Mouse (Mus musculus) stomach, embryonic 14.5 days (tissue): Measurements from ENCODE around the gene Gm4969. TPM values are rescaled to one million over a fixed set of nuclear protein-coding genes. Genes with fewer than 3 reads are reported as not detected.

Experiments used
- ATAC-seq: fragments of 200-750 bp; cut with Nextera tagmentation; 2 replicates; pipeline ENCODE4 v1.8.0; 2017; ENCODE audit warnings: low read depth, moderate TSS enrichment; ENCODE audit not compliant: insufficient number of reproducible peaks, insufficient read depth, low FRiP score
- H3K27ac ChIP-seq: fragments of 300-500 bp; sonication (generic); 2 replicates; pipeline ENCODE4 v1.5.1; 2014; ENCODE audit warnings: mild to moderate bottlenecking, low read length, moderate library complexity, mixed read lengths
- H3K27me3 ChIP-seq: fragments of 300-500 bp; sonication (generic); 2 replicates; pipeline ENCODE4 v1.6.1; 2014; ENCODE audit warnings: low read length, control low read depth, mixed read lengths; ENCODE audit not compliant: control insufficient read depth, insufficient read depth
- H3K36me3 ChIP-seq: fragments of 300-500 bp; sonication (generic); 2 replicates; pipeline ENCODE4 v1.6.1; 2014; ENCODE audit warnings: mild to moderate bottlenecking, control low read depth, low read length, moderate library complexity, mixed read lengths; ENCODE audit not compliant: control insufficient read depth, insufficient read depth
- H3K4me1 ChIP-seq: fragments of 300-500 bp; sonication (generic); 2 replicates; pipeline ENCODE4 v1.6.1; 2014; ENCODE audit warnings: low read length, control low read depth, mixed read lengths; ENCODE audit not compliant: control insufficient read depth, insufficient read depth
- H3K4me2 ChIP-seq: fragments of 300-500 bp; sonication (generic); replicated peaks from 2 replicates; pipeline ENCODE4 v1.6.1; 2014; ENCODE audit warnings: low read depth, low read length, control low read depth
- H3K4me3 ChIP-seq: fragments of 300-500 bp; sonication (generic); 2 replicates; pipeline ENCODE4 v1.5.1; 2014; ENCODE audit warnings: low read depth, low read length, control low read depth
- H3K9ac ChIP-seq: fragments of 300-500 bp; sonication (generic); replicated peaks from 2 replicates; pipeline ENCODE4 v1.6.1; 2014; ENCODE audit warnings: low read depth, mild to moderate bottlenecking, control low read depth, low read length, moderate library complexity, mixed read lengths
- H3K9me3 ChIP-seq: fragments of 300-500 bp; sonication (generic); 2 replicates; pipeline ENCODE4 v1.6.1; 2016; ENCODE audit warnings: low read depth, low read length, control low read depth; ENCODE audit not compliant: control insufficient read depth
- WGBS: fragments of 180-500 bp; shearing (Covaris S2); extraction: QIAGEN DNeasy Blood & Tissue Kit; methylation state at CpG from one replicate; pipeline ENCODE4 v1.1.7; 2014; 5-methylcytosine and 5-hydroxymethylcytosine counted together
- polyA plus RNA-seq: library from polyadenylated mRNA; unstranded; fragments of >200 nt; fragmentation: Nextera tagmentation; extraction: Ambion mirVana; gene quantifications from 2 replicates; pipeline ENCODE4 v1.2.1, GENCODE M21; 2014

Gm4969 gene
- polyA plus RNA-seq, 1 experiment from 2014 or later = 4.6 TPM

GRCm38 (mm10) chr7:19104486-19104885 is 13.7 kb downstream of the Gm4969 start:
- ATAC-seq = no peak
- H3K4me1 ChIP-seq = no peaks in the 10 kb centered on the region
- H3K4me2 ChIP-seq = no peak overlapping the region
- no peaks in the 10 kb centered on the region for H3K36me3 ChIP-seq
- no peaks in the 10 kb centered on the region for H3K27me3 ChIP-seq
- H3K9me3 ChIP-seq = no peaks in the 10 kb centered on the region
- H3K9ac ChIP-seq = no peak overlapping the region
- no peak overlapping the region for H3K4me3 ChIP-seq
- WGBS = 81% methylated on average over 2 of the region's 2 CpGs
- no peak overlapping the region for H3K27ac ChIP-seq

- no peak overlapping the region for H3K4me3 ChIP-seq
- no peaks in the 10 kb centered on the region for H3K27me3 ChIP-seq
- ATAC-seq = no peak
- H3K9ac ChIP-seq = no peak overlapping the region
- H3K9me3 ChIP-seq = no peaks in the 10 kb centered on the region
- H3K4me1 ChIP-seq = no peaks in the 10 kb centered on the region
- no peak overlapping the region for H3K27ac ChIP-seq
- no peak overlapping the region for H3K4me2 ChIP-seq
- H3K36me3 ChIP-seq = no peaks in the 10 kb centered on the region
These were observed 14.4 kb downstream of the Gm4969 start for GRCm38 (mm10) chr7:19103741-19104140.

- Histone ChIP-seq H3K9me3 (no peaks in the 10 kb centered on the region), H3K4me1 (peaks cover 12% of the 10 kb centered on the region), H3K27me3 (no peaks in the 10 kb centered on the region), H3K4me3 (no peak overlapping the region), H3K36me3 (peaks cover 4% of the 10 kb centered on the region; the same call in 1 of the 2 replicates), H3K4me2 (no peak overlapping the region), H3K27ac (no peak overlapping the region), H3K9ac (no peak overlapping the region)
- no peak for ATAC-seq
- WGBS = 76% methylated on average over 1 of the region's 1 CpGs
These were observed 17.9 kb downstream of the Gm4969 start for GRCm38 (mm10) chr7:19100290-19100689.

- H3K4me2 ChIP-seq = no peak overlapping the region
- H3K27me3 ChIP-seq = no peaks in the 10 kb centered on the region
- H3K9me3 ChIP-seq = no peaks in the 10 kb centered on the region
- no peak overlapping the region for H3K9ac ChIP-seq
- H3K4me3 ChIP-seq = no peak overlapping the region
- no peak overlapping the region for H3K27ac ChIP-seq
- H3K4me1 ChIP-seq = peaks cover 12% of the 10 kb centered on the region
- 74% methylated on average over 7 of the region's 7 CpGs for WGBS
- H3K36me3 ChIP-seq = peaks cover 4% of the 10 kb centered on the region; the same call in 1 of the 2 replicates
- ATAC-seq = no peak
These were observed 19.4 kb downstream of the Gm4969 start for GRCm38 (mm10) chr7:19098811-19099210.

GRCm38 (mm10) chr7:19097863-19098262 is 20.3 kb downstream of the Gm4969 start:
- Histone ChIP-seq H3K36me3 (peaks cover 4% of the 10 kb centered on the region; the same call in 1 of the 2 replicates), H3K27me3 (no peaks in the 10 kb centered on the region), H3K4me1 (peaks cover 14% of the 10 kb centered on the region), H3K9me3 (no peaks in the 10 kb centered on the region), H3K4me2 (no peak overlapping the region), H3K9ac (no peak overlapping the region), H3K27ac (no peak overlapping the region), H3K4me3 (no peak overlapping the region)
- ATAC-seq = no peak

- 46% methylated on average over 2 of the region's 2 CpGs for WGBS
- H3K27ac ChIP-seq = no peak overlapping the region
- H3K9ac ChIP-seq = no peak overlapping the region
- peaks cover 20% of the 10 kb centered on the region for H3K4me1 ChIP-seq
- H3K4me2 ChIP-seq = peak overlapping the region; percentile 89; the same call in 1 of the 2 replicates
- H3K9me3 ChIP-seq = no peaks in the 10 kb centered on the region
- ATAC-seq = no peak
- H3K4me3 ChIP-seq = no peak overlapping the region
- H3K27me3 ChIP-seq = no peaks in the 10 kb centered on the region
- peaks cover 4% of the 10 kb centered on the region; the same call in 1 of the 2 replicates for H3K36me3 ChIP-seq
These were observed 21.0 kb downstream of the Gm4969 start for GRCm38 (mm10) chr7:19097217-19097616.

- peak overlapping the region; percentile 80 for H3K4me3 ChIP-seq
- WGBS = 47% methylated on average over 5 of the region's 5 CpGs
- no peaks in the 10 kb centered on the region for H3K9me3 ChIP-seq
- peaks cover 4% of the 10 kb centered on the region; the same call in 1 of the 2 replicates for H3K36me3 ChIP-seq
- H3K9ac ChIP-seq = peak overlapping the region; percentile 93
- peak overlapping the region; percentile 89 for H3K4me2 ChIP-seq
- no peaks in the 10 kb centered on the region for H3K27me3 ChIP-seq
- no peak for ATAC-seq
- H3K4me1 ChIP-seq = peaks cover 24% of the 10 kb centered on the region
- H3K27ac ChIP-seq = peak overlapping the region; percentile 99; the same call in 1 of the 2 replicates
These were observed 21.7 kb downstream of the Gm4969 start for GRCm38 (mm10) chr7:19096421-19096976.

GRCm38 (mm10) chr7:19095751-19096110 is 22.4 kb downstream of the Gm4969 start:
- ATAC-seq = peak; percentile 19
- WGBS = under 1% methylated on average over 19 of the region's 19 CpGs
- Histone ChIP-seq H3K4me3 (peak overlapping the region; percentile 80), H3K4me1 (peaks cover 24% of the 10 kb centered on the region), H3K9me3 (no peaks in the 10 kb centered on the region), H3K27ac (peak overlapping the region; percentile 99), H3K27me3 (no peaks in the 10 kb centered on the region), H3K36me3 (peaks cover 4% of the 10 kb centered on the region), H3K4me2 (peak overlapping the region; percentile 89), H3K9ac (peak overlapping the region; percentile 93)
